Mouse (Mus musculus) heart, adult 18-20 months (tissue): ENCODE results near the gene Wsb1. TPM values are rescaled to one million over a fixed set of nuclear protein-coding genes. Genes with fewer than 3 reads are reported as not detected.

ENCODE experiments used
- DNase-seq, 2 experiments: peaks; one replicate each; pipeline ENCODE4 v3.0.0; 2021 to 2022; ENCODE audit warnings: mixed read lengths in 1 of 2
- total RNA-seq, 2 experiments: library from RNA; stranded (reverse); gene quantifications; 2 replicates each; pipeline ENCODE4 v1.2.3; 2021

Wsb1 gene
- total RNA-seq, 2 experiments from 2014 or later: 12.6 to 13.8 TPM

GRCm38 (mm10) chr11:79217133-79217532 is 37.3 kb downstream of the Wsb1 start:
- DNase-seq: no peak

- no peak for DNase-seq
These were observed 38.9 kb downstream of the Wsb1 start for GRCm38 (mm10) chr11:79215539-79215938.

GRCm38 (mm10) chr11:79214015-79214418 is 40.5 kb downstream of the Wsb1 start:
- peak; percentile 96 to 99 for DNase-seq

- no peak for DNase-seq
These were observed 44.5 kb downstream of the Wsb1 start for GRCm38 (mm10) chr11:79209882-79210471.

- no peak for DNase-seq
These were observed 45.4 kb downstream of the Wsb1 start for GRCm38 (mm10) chr11:79209113-79209512.

GRCm38 (mm10) chr11:79208462-79208861 is 46.0 kb downstream of the Wsb1 start:
- no peak for DNase-seq

- no peak for DNase-seq
These were observed 46.8 kb downstream of the Wsb1 start for GRCm38 (mm10) chr11:79207691-79208090.

- DNase-seq: no peak
These were observed 50.0 kb downstream of the Wsb1 start for GRCm38 (mm10) chr11:79204444-79204843.

- peak in 1 of 2 experiments; percentile 33 for DNase-seq
These were observed 54.0 kb downstream of the Wsb1 start for GRCm38 (mm10) chr11:79200502-79200901.

GRCm38 (mm10) chr11:79198562-79198961 is 55.9 kb downstream of the Wsb1 start:
- DNase-seq: no peak

GRCm38 (mm10) chr11:79197846-79198235 is 56.6 kb downstream of the Wsb1 start:
- DNase-seq: no peak

GRCm38 (mm10) chr11:79196876-79197845 is 57.3 kb downstream of the Wsb1 start:
- no peak for DNase-seq

- DNase-seq: no peak
These were observed 58.1 kb downstream of the Wsb1 start for GRCm38 (mm10) chr11:79196196-79196869.

- peak in 1 of 2 experiments; percentile 55 for DNase-seq
These were observed 62.3 kb downstream of the Wsb1 start for GRCm38 (mm10) chr11:79192176-79192575.

- DNase-seq: peak; percentile 43 to 56
These were observed 63.3 kb downstream of the Wsb1 start for GRCm38 (mm10) chr11:79191214-79191613.

- no peak for DNase-seq
These were observed 64.2 kb downstream of the Wsb1 start for GRCm38 (mm10) chr11:79190257-79190656.

Other genes starting within 250 kb of the Wsb1 start
- 1 to 10 TPM; 5.7 to 5.8 TPM for gene Ksr1, start 108.3 kb downstream of the Wsb1 start, total RNA-seq
- gene Gm9964, start 42.2 kb upstream of the Wsb1 start, total RNA-seq: not detected
- 10 to 100 TPM; 31.3 to 33.6 TPM for gene Nf1, start 85.0 kb upstream of the Wsb1 start, total RNA-seq
- not detected for gene Omg, start 249.4 kb upstream of the Wsb1 start, total RNA-seq